Mouse (Mus musculus) adrenal gland, postnatal 25 days (tissue): Measurements from ENCODE around the gene Smpx. TPM values are rescaled to one million over a fixed set of nuclear protein-coding genes. Genes with fewer than 3 reads are reported as not detected.

Source experiments
- DNase-seq: peaks from one replicate; pipeline ENCODE4 v3.0.0; 2021; ENCODE audit warnings: mixed read lengths
- long read RNA-seq: library from polyadenylated mRNA; stranded (forward); transcript quantifications from one replicate; pipeline ENCODE4 v2.0.0, GENCODE M21; 2021
- total RNA-seq: library from RNA; stranded (reverse); gene quantifications from 2 replicates; pipeline ENCODE4 v1.2.3, GENCODE M21; 2021

The Smpx gene
- total RNA-seq = 17.5 and 20.4 TPM in 2 replicates
- long read RNA-seq, partial matches to known transcripts = 1 of 12 reads
- long read RNA-seq, other reads (novel, unspliced or antisense) = 6 of 12 reads

DNA sequence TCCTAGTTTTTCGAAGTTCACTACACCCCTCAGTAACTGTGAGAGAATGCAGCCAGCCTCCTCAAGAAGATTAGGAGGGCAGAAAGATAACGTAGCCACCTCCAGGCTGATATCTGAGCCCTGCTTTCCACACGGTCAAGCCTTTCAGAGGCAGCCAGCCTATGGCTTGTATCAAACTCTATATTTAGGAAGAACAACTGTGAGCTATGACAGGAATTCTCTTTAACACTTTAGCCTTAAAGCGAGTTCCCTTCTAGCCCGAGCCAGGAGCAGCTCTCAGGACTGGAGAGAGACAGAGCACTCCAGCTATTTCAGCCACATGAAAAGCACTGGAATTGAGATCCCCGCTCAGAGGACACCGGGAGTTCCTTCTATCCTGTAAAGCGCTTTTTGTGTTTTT is at the start of gene Smpx:
TSS of gene Smpx (plus strand) at position 49 of the 400 bp plus-strand sequence.
- DNase-seq = no peak

DNA sequence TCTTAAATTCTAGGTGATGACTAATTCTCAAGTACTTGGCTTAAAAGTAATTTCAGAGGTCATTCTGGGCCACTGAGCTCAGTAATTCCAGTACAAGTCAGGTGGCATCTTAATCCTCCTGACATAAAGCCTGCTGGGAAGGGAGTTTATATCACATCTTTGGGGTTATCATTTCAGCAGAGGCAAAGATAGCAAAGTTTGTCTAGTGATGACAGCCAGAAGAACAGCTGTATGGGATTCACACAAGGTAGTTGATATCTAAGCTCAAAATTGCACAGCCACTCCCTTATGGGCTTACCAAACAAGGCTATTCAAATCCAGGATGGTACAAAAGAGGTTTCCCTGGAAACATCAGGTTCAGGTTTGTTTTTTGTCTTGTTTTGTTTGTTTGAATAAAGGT is 43.7 kb upstream of the Smpx start:
- no peak for DNase-seq

DNA sequence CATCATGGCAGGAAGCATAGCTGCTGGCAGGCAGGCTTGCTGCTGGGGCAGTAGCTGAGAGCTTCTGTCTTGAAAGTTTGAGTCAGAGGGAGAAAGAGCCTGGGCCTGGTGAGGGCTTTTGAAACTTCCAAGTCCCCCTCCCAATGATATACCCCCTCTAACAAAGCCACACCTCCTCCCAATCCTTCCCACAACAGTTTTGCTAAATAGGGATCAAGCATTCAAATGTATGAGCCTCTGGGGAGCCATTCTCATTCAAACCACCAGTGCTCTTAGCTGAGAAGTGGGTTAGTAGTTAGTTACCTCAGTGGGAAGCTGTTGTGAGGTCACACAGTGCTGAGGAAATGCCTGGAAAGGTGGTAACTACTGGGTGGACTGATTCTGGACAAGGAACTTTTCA is 41.4 kb upstream of the Smpx start:
- no peak for DNase-seq

DNA sequence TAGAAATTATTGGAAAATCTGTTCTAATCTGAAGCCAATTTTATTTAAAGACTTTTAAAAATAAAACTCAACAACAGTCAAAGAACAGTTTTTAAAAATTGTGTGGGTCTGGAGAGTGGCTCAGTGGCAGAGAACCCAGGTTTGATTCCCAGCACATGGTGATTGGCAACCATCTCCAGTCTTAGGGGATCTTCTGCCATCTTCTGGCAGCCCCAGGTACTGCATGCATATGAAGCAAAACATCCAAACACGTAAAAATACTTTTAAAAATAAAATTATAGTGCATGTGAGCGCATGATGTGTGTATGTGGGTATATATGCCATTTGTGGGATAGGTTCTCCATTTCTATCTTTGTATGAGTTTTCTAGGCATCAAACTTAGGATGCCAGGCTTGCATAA is 26.9 kb upstream of the Smpx start:
- DNase-seq = no peak

DNA sequence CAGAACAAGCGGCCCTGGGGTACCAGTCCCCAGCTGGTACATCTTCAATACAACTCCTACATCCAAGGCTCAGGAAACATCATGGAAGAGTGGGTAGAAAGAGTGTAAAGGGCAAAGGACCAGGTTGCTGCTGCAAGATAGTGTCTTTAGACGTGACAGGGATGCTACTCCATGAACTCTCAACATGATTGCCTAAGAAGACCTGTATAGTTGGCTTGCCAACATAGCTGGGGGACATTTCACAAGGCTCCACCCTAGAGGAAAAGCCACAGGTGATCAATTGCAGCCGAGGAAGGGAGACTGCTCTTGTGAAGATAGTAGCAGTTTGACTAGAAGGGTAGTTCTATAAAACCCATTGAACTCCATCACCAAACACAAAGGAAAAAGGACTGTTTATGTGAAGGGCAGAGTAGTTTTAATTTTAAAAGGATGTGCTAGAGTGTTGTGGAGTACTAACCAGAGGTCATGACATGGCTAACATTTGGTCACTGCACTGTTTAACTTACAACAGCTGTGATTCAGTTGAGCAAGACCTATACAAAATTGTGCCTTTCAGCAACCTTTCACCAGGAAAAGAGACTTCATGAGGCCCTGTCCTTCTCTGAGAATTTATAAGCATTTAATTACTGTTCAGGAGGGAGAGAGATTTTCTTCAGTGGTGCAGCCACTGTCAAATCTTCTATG is 23.9 kb upstream of the Smpx start:
- no peak for DNase-seq

DNA sequence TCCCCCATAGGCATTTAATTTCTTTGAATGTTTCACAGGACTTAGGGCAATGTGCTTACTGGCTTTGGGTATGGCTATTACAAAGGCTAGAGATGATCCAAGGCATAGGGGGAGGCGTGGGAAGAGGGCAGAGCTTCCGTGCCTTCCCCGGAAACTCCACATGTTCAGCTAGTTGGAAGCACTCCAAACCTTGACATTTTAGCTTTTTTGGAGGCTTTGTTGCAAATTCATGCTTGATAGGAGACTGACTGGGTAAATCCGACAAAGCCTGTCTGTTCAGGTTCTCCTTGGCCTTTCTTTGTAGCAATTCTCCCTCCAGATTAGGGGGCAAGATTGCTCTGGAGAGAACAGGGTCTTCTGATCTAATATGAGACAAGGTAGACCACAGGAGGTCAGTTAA is 7.5 kb upstream of the Smpx start:
- DNase-seq = no peak

DNA sequence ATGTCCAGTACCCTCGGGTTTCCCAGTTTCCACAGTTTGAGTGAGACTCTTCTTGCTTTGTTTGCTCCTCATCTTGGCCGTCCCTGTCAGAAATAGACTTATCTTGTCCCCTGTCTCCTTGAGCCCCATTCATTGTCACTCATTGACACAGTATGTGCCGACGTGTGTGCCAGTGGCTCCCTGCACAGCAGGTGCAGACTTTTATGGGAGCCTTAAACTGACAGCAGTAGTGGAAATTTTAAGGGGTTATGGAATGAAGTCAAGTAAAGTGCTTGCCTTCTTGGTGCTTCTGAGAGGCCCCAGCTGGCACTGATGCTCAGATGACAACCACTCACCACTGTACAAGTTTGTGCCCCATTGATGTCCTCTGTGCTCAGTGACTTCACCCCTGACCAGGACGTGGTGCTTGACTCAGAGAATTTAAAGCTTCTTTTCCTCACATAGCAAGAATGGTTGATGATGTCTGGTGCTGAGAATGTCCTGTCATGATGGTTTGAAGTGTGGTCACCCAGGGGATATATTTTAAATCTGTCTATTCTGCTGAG is 1.0 kb upstream of the Smpx start:
- no peak for DNase-seq

DNA sequence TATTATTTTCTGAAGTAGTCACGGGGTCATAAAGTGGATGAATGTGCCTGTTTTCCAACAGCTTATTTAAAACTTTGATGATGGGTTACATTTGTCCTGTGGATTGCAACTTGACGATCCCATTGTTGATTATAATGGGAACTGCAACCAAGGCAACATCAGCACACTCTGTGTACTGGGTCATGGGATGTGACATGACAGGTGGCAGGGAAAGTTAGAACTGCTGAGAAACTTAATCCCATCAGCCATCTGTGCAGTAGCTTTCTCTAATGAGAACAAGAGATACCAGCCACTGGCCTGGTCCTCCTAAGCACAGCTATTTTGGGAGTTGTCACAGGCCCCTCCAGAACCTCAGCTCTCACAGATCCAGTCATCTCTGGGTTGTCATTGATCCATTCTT is 8.5 kb downstream of the Smpx start:
- DNase-seq = no peak

DNA sequence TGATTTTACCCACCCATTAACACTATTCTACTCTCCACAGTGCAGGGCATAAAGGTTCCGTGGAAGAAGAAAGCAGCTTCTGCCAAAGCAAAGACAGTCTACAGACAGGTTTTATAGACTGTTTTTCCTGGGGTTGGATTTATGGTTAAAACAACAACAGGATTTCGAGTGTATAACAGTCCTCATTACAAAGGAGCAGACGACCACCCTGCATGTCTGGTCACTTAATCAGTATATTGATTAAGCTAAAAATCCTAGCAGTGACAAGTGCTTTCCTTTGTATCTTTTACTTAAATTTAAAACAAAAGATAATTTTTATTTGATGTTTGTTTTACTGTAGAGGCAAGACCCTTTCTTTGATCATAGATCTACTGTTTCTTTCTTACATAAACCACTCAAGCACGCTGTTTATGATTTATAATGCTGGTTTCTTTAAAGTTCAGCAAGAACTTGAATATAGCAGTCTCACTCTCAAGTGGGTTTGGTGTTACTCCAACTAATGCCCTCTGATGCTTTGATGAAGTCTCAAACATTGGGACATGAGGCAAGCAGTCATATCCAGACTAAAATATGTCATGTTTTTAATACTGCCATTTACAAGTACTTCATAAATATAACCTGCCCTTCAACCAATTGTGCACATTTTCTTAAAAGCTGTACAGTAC is 10.0 kb downstream of the Smpx start:
- no peak for DNase-seq

DNA sequence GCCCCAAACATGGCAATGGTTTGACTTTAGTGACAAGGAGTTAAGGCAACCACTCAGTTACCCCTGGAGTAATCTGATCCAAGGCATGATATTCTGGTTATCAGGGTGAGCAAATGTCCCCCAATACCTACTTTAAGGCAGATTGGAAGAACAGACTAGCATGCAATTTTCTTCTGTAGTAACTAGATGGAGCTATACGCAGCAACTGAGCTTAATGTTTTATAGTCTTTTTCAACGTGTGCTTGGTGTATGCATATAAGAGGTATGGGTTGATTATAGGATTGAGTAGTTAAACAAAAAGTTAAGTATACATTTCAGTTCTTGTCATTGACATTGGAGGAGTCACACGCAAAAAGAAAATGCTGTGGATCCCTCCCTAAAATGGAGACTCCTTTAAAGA is 21.2 kb downstream of the Smpx start:
- DNase-seq = no peak

DNA sequence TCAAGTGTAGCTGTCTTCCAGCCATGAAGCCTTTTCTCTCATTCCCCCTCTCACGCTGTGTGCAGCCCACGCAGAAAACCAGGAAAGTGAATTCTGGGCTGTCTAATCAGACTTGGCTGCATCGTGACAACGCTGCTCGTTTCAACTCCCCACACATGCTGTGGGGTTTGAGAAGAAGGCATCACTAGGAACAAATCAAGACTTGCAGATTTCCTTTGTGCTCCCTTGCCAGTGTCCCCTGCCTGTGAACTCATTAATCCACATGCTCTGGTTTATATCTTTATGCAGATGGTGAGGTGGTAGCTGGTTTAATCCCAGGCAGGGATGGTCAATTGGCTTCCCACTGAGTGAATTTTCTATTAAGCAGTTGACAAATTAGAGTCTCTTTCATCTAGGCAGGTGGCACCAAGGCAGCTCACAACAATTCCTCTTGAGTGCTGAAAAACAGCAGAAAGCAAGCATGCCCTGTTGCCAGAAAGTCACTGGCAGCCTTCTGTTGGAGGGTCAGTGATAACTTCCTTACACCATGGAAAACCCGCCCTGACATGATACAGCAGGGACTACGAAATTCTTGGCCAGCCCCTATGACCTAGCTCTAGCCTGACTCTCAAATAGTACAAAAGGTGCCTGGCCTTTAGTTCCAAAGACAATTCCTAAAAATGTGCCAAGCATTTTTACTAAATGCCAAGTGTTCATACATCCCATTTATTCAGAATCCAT is 32.1 kb downstream of the Smpx start:
- DNase-seq = no peak

DNA sequence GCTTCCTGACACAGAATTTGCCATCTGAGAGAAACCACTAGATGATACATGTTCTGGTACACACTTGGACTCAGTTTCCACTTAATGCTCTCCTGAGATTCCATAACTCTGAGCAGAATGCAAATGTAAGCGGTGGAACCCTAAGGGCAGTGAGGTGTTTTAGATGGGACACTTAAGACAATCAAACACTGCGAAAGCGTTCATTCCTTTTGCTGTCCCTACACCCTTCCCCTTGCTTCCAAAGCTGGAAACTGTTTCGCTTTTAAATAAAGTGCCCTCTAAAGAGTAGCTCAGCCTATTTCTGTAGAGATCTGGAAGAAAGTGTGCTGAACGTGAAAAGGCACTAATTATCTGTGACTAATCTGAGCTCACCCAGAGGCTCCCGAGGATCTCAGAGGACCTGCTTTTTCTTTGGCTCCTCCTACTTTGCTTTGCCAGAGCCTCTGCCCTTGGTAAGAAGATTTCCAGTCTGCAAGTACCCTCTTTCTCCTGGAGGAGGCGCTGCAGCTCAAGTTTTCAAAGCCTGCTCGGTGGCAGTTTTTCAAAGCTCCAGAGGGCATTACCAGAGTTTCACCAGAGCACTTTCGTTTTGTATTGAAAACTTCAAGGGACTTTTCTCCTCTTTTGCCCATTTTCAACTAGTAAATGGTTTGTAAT is 33.1 kb downstream of the Smpx start:
- peak; percentile 56 for DNase-seq

DNA sequence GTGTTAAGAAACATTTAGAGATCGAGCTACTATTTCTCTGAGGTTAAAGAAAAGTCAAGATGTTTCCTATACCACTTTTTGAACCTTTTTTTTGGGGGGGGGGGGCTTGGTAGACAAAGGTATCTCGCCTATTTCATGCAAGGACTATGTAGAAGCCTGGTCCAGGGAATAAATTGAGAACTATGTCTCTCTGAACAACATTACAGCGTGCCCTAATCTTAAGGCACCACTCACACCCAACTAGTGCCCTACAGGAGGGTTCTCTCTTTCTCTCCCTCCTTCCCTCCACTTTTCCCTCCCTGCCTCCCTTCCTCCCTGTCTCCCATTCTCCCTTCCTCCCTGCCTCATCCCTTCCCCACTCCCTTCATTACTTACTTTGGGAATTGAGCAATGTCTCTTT is 33.6 kb downstream of the Smpx start:
- no peak for DNase-seq

DNA sequence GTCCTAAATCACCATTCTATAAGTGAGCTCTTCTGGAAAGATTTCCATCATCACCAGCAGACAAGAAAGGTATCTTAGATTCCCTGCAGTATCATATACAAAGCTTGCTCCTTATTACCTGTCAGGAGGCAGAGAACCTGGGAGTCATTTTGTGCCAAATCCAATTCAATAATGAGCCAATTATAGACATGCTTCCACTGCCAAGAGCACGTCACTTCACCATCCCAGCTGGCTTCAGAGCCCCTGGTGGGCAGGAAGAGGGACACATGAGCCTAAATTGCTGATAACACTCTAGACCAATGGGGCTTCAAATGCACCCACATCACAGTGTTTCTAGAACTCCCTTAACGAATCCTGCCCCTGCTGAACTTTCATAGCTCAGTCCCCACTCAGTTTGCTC is 35.1 kb downstream of the Smpx start:
- no peak for DNase-seq

DNA sequence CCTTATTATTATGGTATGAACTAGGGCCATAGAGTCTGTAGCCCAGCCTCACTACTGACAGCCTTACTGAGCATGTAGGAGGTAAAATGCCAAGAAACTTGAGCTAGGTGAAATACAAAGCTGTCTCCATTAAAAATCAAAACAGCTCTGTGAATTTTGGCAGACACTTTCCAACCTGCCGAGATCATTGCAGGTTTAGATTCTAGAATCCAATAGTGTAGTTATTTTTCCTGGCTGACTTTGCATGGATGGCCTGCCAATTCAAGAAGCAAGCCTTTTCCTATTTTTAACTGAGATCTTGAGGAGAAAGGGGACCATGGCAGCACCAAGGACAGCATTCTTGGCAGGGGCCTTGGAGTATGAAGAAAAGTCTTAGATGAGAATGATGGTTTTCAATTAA is 35.6 kb downstream of the Smpx start:
- DNase-seq = no peak

DNA sequence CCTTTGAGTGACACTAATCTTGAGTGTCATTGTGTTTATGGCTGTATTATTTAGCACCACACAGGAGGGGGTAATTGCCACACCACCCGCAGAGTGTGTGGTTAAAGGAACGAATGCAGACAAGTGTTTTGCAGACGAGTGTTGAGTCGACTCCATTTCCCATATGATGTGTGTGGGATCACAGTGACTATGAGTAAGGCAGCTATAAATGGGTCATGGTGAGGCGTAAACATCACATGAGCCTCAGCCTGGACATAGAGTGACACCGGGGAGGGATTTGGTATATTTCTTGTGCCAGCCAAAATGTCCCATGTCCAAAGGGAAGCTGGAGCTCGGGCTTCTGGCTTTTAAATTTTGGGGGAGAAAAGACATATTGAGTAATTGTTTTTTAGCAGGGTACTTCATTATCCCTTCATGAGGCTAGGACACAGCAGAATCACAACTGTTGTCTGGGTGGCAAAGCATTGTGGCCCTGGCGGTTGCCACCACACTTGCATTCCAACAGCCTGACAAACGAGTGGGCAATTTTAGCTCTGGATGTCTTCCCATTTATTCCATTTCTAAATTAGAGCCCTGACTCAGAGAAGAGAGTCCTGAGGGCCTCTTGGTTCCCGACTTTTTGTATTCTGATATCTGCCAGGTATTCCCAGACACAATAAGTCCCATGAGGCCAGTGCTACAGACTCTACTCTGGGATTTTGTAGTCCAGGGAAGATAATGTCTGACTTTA is 49.3 kb downstream of the Smpx start:
- DNase-seq = no peak

DNA sequence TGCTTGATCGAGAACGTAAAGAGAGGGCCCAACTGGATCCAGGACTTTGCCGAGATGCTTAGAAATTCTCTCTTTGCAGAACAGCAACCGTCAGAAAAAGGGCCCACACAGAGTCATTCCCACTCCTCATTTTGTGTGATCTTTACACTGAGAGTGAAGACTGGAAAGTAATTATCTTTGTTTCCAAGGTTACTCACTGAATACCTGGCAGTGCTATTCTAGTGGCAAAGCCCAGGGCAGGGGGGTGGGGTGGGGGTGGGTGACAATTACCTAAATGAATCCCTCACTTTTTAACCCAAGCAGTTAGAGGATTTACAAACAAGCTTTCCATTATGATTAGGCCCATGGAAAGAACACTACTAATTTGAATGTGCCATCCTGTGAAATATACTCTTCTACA is 55.8 kb downstream of the Smpx start:
- no peak for DNase-seq

DNA sequence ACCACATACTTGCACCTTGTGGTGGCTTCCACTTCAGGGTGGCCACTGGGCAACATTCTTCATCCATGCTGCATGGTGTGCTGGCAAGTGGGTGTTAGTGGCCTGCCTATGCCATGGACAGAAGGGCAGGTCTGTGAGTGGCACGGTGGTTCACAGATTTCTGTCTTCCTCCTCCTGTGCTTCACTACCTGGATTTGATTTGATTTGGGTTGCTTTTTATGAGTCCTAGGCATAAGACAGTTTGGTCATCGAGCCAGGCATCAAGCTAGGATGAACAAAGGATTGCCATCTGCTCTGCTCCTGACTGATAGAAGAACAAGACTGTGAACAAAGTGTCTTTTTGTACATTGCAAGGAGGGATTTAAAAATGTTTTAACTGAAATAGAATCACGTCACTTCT is 63.8 kb downstream of the Smpx start:
- no peak for DNase-seq

DNA sequence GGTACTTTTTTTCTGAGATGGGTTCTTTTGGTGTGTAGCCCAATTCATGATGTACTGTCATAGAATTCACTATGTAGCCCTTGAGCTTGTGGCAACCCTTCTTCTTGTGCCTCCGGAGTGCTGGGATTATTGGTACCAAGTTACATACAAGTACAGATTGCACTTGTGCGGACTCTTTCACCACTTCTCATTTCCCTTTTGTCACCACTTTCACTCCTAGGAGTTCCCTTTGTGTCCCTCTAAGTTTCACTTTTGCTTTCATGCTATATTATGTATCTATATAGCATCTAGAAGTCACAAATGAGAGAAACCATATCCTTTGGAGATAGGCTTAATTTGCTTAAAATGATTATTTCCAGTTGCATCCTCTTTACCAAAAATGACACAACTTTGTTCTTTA is 103.0 kb downstream of the Smpx start:
- DNase-seq = no peak
